Mouse (Mus musculus) testis, adult 2 months (tissue): ENCODE measurements around the gene Olfr911-ps1.

Experiments
- CTCF ChIP-seq: fragments of 200-500 bp; IDR thresholded peaks from 2 replicates; pipeline ENCODE4 v1.5.1; 2012; ENCODE audit warnings: low read depth, mild to moderate bottlenecking, inconsistent platforms, low read length, moderate library complexity; ENCODE audit not compliant: control insufficient read depth, insufficient read depth, insufficient replicate concordance
- POLR2A ChIP-seq: fragments of 200-500 bp; IDR thresholded peaks from 2 replicates; pipeline ENCODE4 v1.6.1; 2012; ENCODE audit warnings: low read depth, mild to moderate bottlenecking, inconsistent platforms, low read length, moderate library complexity; ENCODE audit not compliant: control insufficient read depth

GRCm38 (mm10) chr9:38486785-38487184 lies 34.6 kb upstream of the Olfr911-ps1 start, which contains the start of gene Olfr906:
- TF ChIP-seq CTCF (no peak), POLR2A (no peak)
